Mouse (Mus musculus): ENCODE results near the gene Rgs12. TPM values are rescaled to one million over a fixed set of nuclear protein-coding genes. Genes with fewer than 3 reads are reported as not detected.
A peak's percentile ranks its signal among the peaks of the same experiment; 100 is the strongest.

Gene Rgs12
- polyA plus RNA-seq, 1 experiment from 2014 or later: 74.3 TPM

DNA sequence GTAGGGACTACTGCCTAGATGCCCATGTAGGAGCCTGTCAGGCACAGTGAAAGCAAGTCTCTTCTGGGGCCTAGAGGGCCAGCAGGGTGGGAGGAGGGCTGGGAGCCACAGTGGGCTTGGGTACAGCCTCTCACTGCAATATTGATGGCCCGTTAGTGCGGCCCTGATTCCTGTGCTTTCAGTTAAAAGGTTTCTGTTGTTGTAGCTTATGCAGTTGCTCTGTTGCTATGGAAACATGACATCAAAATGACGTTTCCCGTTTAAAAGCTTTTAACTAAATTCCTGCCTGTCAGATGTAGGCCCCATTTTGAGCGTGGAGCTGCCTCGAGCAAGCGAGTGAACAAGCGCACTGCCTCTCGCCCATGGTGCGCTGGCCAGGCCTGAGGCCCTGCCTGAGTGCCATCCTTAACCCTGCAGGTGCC lies 32.0 kb upstream of the Rgs12 start:
- Histone ChIP-seq H3K9me3 (no peaks in the 10 kb centered on the region), H3K27ac (peak overlapping the region; percentile 50), H3K4me3 (no peak overlapping the region), H3K27me3 (ENCODE audit: insufficient read depth, poor library complexity, severe bottlenecking) (no peaks in the 10 kb centered on the region), H3K36me3 (0 out of 2 replicates have a peak, but pooled peaks cover 10% of the 10 kb centered on the region), H3K4me1 (replicated peaks) (peaks cover 22% of the 10 kb centered on the region)
- peak; percentile 17 for DNase-seq (ENCODE audit: low spot score)
- 69% methylated on average over 10 of the region's 10 CpGs for WGBS

DNA sequence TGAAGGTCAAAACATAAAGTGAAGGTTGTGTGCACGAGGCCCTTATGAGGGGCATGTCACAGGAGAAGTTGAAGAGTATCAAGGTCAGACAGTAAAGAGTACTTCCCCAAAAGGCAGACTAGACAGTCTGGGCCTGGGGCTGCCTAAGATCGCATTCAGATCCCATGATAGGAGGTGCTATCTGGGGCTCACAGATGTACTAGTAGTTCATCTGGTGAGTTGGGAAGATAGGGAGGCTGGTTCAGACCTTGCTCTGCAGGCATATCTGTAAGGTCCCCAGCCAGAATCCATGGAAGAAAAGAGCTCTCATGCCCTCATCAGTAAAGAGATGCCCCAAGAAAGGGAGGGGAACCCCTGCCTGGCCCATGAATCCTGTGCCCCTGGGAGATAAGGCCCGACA lies 30.5 kb upstream of the Rgs12 start:
- peaks cover 24% of the 10 kb centered on the region for H3K36me3 ChIP-seq
- WGBS: 89% methylated on average over 3 of the region's 3 CpGs
- H3K4me1 ChIP-seq (replicated peaks): peaks cover 22% of the 10 kb centered on the region
- H3K27me3 ChIP-seq (ENCODE audit: insufficient read depth, poor library complexity, severe bottlenecking): no peaks in the 10 kb centered on the region
- H3K4me3 ChIP-seq: no peak overlapping the region
- DNase-seq (ENCODE audit: low spot score): no peak
- H3K9me3 ChIP-seq: no peaks in the 10 kb centered on the region
- H3K27ac ChIP-seq: peak overlapping the region; percentile 41

GRCm38 (mm10) chr5:34922531-34922930 lies 26.7 kb upstream of the Rgs12 start:
- Histone ChIP-seq H3K4me1 (replicated peaks) (peaks cover 4% of the 10 kb centered on the region; the same call in 1 of the 2 replicates), H3K4me3 (no peak overlapping the region), H3K36me3 (peaks cover 52% of the 10 kb centered on the region), H3K27ac (peak overlapping the region; percentile 53; the same call in 1 of the 2 replicates), H3K9me3 (no peaks in the 10 kb centered on the region), H3K27me3 (ENCODE audit: insufficient read depth, poor library complexity, severe bottlenecking) (no peaks in the 10 kb centered on the region)
- no peak for DNase-seq (ENCODE audit: low spot score)
- WGBS: 82% methylated on average over 6 of the region's 6 CpGs

- H3K27me3 ChIP-seq (ENCODE audit: insufficient read depth, poor library complexity, severe bottlenecking): no peaks in the 10 kb centered on the region
- DNase-seq (ENCODE audit: low spot score): no peak
- no peaks in the 10 kb centered on the region for H3K4me1 ChIP-seq (replicated peaks)
- 96% methylated on average over 4 of the region's 4 CpGs for WGBS
- no peak overlapping the region for H3K4me3 ChIP-seq
- peaks cover 52% of the 10 kb centered on the region for H3K36me3 ChIP-seq
- no peaks in the 10 kb centered on the region for H3K9me3 ChIP-seq
- 0 out of 2 replicates have a peak overlapping the region, but pooled peaks have one; percentile 6 for H3K27ac ChIP-seq
These were observed 25.3 kb upstream of the Rgs12 start for GRCm38 (mm10) chr5:34923920-34924319.

DNA sequence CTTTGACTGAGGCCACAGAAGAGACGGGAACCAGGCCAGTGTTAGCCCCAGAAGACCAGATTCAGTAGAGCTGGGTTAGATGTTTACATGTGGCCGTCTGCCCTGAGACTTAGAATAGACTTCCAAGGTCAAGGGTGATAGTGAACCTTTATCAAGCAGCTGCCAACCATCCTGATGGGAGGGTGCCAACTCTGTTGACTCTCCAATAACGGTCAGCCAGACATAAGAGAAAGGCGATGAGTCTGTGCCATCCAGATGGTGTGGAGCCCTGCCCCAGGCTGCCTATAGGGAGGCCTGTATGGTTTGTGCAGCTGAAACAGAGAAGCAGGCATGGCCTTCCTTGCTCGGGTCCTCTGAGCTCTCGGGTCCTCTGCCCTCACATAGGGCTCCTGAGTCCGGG lies 24.7 kb upstream of the Rgs12 start:
- Histone ChIP-seq H3K9me3 (no peaks in the 10 kb centered on the region), H3K27ac (0 out of 2 replicates have a peak overlapping the region, but pooled peaks have one; percentile 6), H3K27me3 (ENCODE audit: insufficient read depth, poor library complexity, severe bottlenecking) (no peaks in the 10 kb centered on the region), H3K4me1 (replicated peaks) (no peaks in the 10 kb centered on the region), H3K4me3 (no peak overlapping the region), H3K36me3 (peaks cover 52% of the 10 kb centered on the region)
- DNase-seq (ENCODE audit: low spot score): no peak
- 86% methylated on average over 7 of the region's 7 CpGs for WGBS

DNA sequence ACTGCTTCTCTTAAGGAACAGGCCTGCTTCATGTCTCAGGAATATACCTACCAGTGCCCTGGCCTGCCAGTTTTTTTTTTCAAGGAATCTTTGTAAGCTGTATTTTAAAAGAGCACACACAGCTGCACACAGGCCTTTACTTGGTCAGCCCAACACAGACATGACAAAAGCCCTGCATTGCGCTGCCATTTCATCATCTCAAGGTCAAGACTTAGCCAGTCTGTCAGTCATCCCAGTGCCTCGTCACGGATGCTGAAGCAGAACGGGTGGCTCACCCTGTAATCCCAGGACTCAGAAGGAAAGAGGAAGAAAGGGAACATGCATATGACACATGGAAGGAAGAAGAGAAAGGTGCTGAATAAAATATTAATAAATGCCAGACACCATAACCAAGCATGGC lies 21.6 kb upstream of the Rgs12 start:
- Histone ChIP-seq H3K36me3 (peaks cover 39% of the 10 kb centered on the region), H3K27ac (no peak overlapping the region), H3K4me3 (no peak overlapping the region), H3K4me1 (replicated peaks) (peaks cover 24% of the 10 kb centered on the region), H3K9me3 (no peaks in the 10 kb centered on the region), H3K27me3 (ENCODE audit: insufficient read depth, poor library complexity, severe bottlenecking) (no peaks in the 10 kb centered on the region)
- 92% methylated on average over 4 of the region's 4 CpGs for WGBS
- DNase-seq (ENCODE audit: low spot score): no peak

GRCm38 (mm10) chr5:34930151-34930975 lies 18.9 kb upstream of the Rgs12 start:
- DNase-seq (ENCODE audit: low spot score): no peak
- Histone ChIP-seq H3K27ac (peak overlapping the region; percentile 86), H3K9me3 (no peaks in the 10 kb centered on the region), H3K27me3 (ENCODE audit: insufficient read depth, poor library complexity, severe bottlenecking) (no peaks in the 10 kb centered on the region), H3K4me3 (no peak overlapping the region), H3K36me3 (peaks cover 12% of the 10 kb centered on the region; the same call in 1 of the 2 replicates), H3K4me1 (replicated peaks) (peaks cover 28% of the 10 kb centered on the region)
- 67% methylated on average over 9 of the region's 9 CpGs for WGBS

GRCm38 (mm10) chr5:34931091-34931490 lies 18.2 kb upstream of the Rgs12 start:
- no peak overlapping the region for H3K4me3 ChIP-seq
- H3K4me1 ChIP-seq (replicated peaks): peaks cover 28% of the 10 kb centered on the region
- WGBS: 77% methylated on average over 2 of the region's 2 CpGs
- peak overlapping the region; percentile 86 for H3K27ac ChIP-seq
- no peak for DNase-seq (ENCODE audit: low spot score)
- no peaks in the 10 kb centered on the region for H3K9me3 ChIP-seq
- peaks cover 5% of the 10 kb centered on the region; the same call in 1 of the 2 replicates for H3K36me3 ChIP-seq
- no peaks in the 10 kb centered on the region for H3K27me3 ChIP-seq (ENCODE audit: insufficient read depth, poor library complexity, severe bottlenecking)

GRCm38 (mm10) chr5:34931516-34932457 lies 17.5 kb upstream of the Rgs12 start:
- no peaks in the 10 kb centered on the region for H3K9me3 ChIP-seq
- peaks cover 28% of the 10 kb centered on the region for H3K4me1 ChIP-seq (replicated peaks)
- no peaks in the 10 kb centered on the region for H3K27me3 ChIP-seq (ENCODE audit: insufficient read depth, poor library complexity, severe bottlenecking)
- DNase-seq (ENCODE audit: low spot score): no peak
- H3K36me3 ChIP-seq: no peaks in the 10 kb centered on the region
- peak overlapping the region; percentile 86 for H3K27ac ChIP-seq
- H3K4me3 ChIP-seq: no peak overlapping the region
- WGBS: 65% methylated on average over 11 of the region's 11 CpGs

DNA sequence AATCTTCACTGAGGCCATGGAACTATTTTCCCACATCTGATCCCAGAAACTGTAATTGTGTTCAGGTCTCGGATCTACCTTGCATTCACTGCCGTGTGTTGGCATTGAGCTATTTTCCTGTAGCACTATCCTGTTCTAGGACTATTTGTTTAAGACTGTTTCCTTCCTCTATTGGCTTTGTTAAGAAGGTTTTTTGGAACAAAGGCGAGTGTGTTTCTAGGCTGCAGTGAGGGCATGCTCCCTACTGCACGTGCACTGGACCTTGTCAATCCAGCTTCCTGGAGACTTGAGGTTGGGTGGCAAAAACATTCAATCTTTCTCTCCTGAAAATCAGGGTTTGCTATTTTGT lies 16.8 kb upstream of the Rgs12 start:
- Histone ChIP-seq H3K4me1 (replicated peaks) (peaks cover 28% of the 10 kb centered on the region), H3K36me3 (no peaks in the 10 kb centered on the region), H3K27me3 (ENCODE audit: insufficient read depth, poor library complexity, severe bottlenecking) (no peaks in the 10 kb centered on the region), H3K27ac (peak overlapping the region; percentile 86), H3K9me3 (no peaks in the 10 kb centered on the region), H3K4me3 (no peak overlapping the region)
- WGBS: 21% methylated on average over 4 of the region's 4 CpGs
- peak; percentile 23 for DNase-seq (ENCODE audit: low spot score)

DNA sequence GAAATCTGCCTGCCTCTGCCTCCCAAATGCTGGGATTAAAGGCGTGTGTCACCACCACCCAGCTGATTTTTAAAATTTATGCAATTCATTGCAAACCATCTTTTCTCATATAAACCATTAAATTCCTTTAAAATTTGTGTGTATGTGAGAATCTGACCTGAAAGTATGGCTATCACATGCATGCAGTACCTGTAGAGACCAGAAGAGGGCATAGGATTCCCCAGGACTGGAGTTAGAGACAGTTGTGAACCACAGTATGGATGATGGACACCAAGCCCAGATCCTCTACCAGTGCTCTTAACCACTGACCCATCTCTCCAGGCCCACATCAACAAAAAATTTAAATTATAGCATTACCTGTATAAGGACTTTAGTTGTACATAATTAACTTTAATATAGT lies 15.8 kb upstream of the Rgs12 start:
- H3K27me3 ChIP-seq (ENCODE audit: insufficient read depth, poor library complexity, severe bottlenecking): no peaks in the 10 kb centered on the region
- H3K4me1 ChIP-seq (replicated peaks): peaks cover 32% of the 10 kb centered on the region
- no peak for DNase-seq (ENCODE audit: low spot score)
- no peaks in the 10 kb centered on the region for H3K9me3 ChIP-seq
- WGBS: 90% methylated on average over 1 of the region's 1 CpGs
- H3K36me3 ChIP-seq: no peaks in the 10 kb centered on the region
- H3K4me3 ChIP-seq: no peak overlapping the region
- no peak overlapping the region for H3K27ac ChIP-seq

DNA sequence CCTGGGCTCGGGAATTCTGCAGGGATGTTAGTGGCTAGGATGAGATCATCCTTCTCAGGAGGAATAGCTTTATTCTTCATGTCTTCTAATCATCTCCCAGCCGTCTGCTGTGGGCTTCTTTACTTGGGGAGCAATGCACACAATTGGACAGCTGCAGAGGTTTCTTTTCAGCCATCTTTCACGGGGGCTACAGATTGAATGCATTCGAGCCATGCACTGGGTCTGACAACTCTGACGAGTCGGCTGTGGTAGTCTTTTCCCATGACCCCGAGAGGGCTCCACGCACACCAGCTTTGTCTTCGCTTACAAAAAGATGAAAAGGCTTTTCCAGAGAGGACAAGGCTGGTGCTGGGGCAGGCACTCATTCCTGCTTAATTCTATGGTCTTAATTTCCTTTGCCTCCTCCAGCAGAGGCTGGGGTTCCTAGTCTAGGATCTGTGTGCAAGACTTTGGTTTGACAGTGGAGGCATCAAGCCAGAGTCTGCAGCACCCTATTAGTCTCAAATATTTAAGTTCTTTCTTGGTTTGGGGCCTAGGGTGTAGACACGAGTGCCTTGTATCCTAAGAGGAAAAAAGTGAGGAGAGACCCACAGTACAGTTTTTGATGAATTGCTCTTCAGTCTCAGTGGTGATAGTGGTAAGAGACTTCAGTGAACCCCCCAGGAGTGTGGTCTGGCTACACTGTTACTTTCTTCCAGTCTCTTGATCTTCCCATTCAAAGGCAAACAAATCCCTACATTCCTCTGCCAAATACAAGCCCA lies 7.4 kb upstream of the Rgs12 start:
- no peaks in the 10 kb centered on the region for H3K9me3 ChIP-seq
- peaks cover 45% of the 10 kb centered on the region for H3K4me1 ChIP-seq (replicated peaks)
- 27% methylated on average over 10 of the region's 10 CpGs for WGBS
- DNase-seq (ENCODE audit: low spot score): peak; percentile 80
- no peaks in the 10 kb centered on the region for H3K27me3 ChIP-seq (ENCODE audit: insufficient read depth, poor library complexity, severe bottlenecking)
- H3K27ac ChIP-seq: peak overlapping the region; percentile 88
- H3K36me3 ChIP-seq: no peaks in the 10 kb centered on the region
- H3K4me3 ChIP-seq: no peak overlapping the region

All from hindbrain, embryonic 10.5 days (tissue).